Mouse (Mus musculus) brain, embryonic 14.5 days (tissue): ENCODE data around the gene Fgfrl1.

Experiments
- CTCF ChIP-seq: fragments of 200-500 bp; IDR thresholded peaks from 2 replicates; pipeline ENCODE4 v1.5.1; 2012; ENCODE audit warnings: inconsistent platforms, mild to moderate bottlenecking, moderate library complexity, borderline replicate concordance; ENCODE audit not compliant: insufficient read depth, insufficient read length; ENCODE audit errors: extremely low read depth
- POLR2A ChIP-seq: fragments of 200-500 bp; IDR thresholded peaks from 2 replicates; pipeline ENCODE4 v1.6.1; 2012; ENCODE audit warnings: mild to moderate bottlenecking, inconsistent platforms, borderline replicate concordance; ENCODE audit not compliant: poor library complexity, insufficient read depth, insufficient read length, severe bottlenecking; ENCODE audit errors: extremely low read depth

DNA sequence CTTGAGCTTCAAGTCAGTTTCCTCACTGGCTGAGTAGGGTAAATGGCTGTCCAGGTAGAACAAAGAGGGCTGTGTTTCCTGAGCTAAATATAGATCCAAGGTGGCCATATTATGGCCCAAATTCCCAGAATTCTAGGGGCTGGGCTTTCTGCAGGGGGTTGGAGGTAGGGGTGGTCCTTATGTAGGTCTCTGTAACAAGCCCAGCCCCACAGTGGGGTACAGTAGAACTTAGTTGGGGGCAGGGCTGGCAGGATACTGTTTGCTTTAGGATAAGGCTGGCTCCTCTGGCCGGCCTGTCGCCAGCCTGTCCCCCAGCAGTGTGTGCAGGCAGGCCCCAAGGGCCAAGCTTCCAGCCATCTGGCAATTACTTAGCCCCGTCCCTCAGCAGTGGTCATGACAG lies 8.2 kb downstream of the Fgfrl1 start:
- no peak for TF ChIP-seq POLR2A
- no peak for TF ChIP-seq CTCF
